Mouse (Mus musculus): Measurements from ENCODE around the gene Stk33.

GRCm38 (mm10) chr7:109456563-109456962 lies 17.7 kb upstream of the Stk33 start:
- no peak for TF ChIP-seq CTCF (IDR thresholded peaks at IDR 0.05; ENCODE audit: extremely low read depth, insufficient read depth, low read length)
- TF ChIP-seq POLR2A (IDR thresholded peaks at IDR 0.05; ENCODE audit: extremely low read depth, insufficient read depth, low read length), result no peak
